Mouse (Mus musculus) cortical plate, adult 2 months (tissue): ENCODE results near the gene Wdr90. TPM values are rescaled to one million over a fixed set of nuclear protein-coding genes. Genes with fewer than 3 reads are reported as not detected.

Experiments
- H3K27ac ChIP-seq: fragments of 200-500 bp; 2 replicates; pipeline ENCODE4 v1.5.1; 2012; ENCODE audit warnings: low read length, control low read depth, inconsistent platforms; ENCODE audit not compliant: insufficient read depth
- H3K4me1 ChIP-seq: fragments of 200-500 bp; 2 replicates; pipeline ENCODE4 v1.6.1; 2011; ENCODE audit warnings: low read length; ENCODE audit not compliant: control insufficient read depth, insufficient read depth
- H3K4me3 ChIP-seq: fragments of 200-500 bp; 2 replicates; pipeline ENCODE4 v1.5.1; 2011; ENCODE audit warnings: mild to moderate bottlenecking, low read length, control low read depth; ENCODE audit not compliant: insufficient read depth
- CTCF ChIP-seq: fragments of 200-500 bp; IDR thresholded peaks from 2 replicates; pipeline ENCODE4 v1.5.1; 2011; ENCODE audit warnings: mild to moderate bottlenecking, control low read depth, low read length; ENCODE audit not compliant: insufficient read depth; ENCODE audit errors: extremely low read depth
- POLR2A ChIP-seq: fragments of 200-500 bp; IDR thresholded peaks from 2 replicates; pipeline ENCODE4 v1.6.1; 2011; ENCODE audit warnings: mild to moderate bottlenecking, low read length, control low read depth; ENCODE audit not compliant: insufficient read depth; ENCODE audit errors: extremely low read depth
- polyA plus RNA-seq: library from polyadenylated mRNA; depleted of rRNA; stranded (reverse); fragments of >200 nt; gene quantifications from 2 replicates; pipeline ENCODE4 v1.2.3, GENCODE M21; 2012; rRNA removed

Wdr90 gene
- polyA plus RNA-seq, 1 experiment = 38.2 TPM

DNA sequence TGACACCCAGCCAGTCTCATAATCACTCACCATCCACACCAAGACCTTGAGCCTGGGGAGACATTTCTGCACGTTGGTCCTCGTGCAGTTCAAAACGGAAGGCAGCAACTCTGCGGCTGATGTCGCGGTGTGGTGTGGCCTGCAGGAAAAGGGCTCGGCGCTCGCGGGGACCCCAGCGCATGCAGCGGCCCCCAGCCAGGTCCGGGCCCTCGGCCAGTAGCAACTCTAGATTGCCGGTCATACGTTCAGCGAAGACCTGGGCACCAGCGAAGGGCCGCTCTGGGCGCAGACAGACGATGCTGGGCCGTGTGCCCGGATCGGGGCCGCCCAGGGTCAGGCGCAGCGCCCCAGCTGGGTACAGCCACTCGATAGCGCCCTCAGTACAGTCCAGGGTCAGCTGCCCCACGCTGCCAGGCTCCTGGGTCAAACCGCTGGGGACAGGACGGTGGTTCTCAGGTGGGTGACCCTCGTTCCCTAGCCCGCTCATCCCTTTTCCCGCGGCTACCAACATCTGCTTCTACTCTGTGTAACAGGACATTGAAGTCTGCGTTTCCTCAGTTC lies 65.0 kb downstream of the Wdr90 start:
- H3K4me1 ChIP-seq = peaks cover 4% of the 10 kb centered on the region
- TF ChIP-seq CTCF (no peak), POLR2A (no peak)
- peak overlapping the region; percentile 82; the same call in 1 of the 2 replicates for H3K27ac ChIP-seq
- H3K4me3 ChIP-seq = peak overlapping the region; percentile 41

GRCm38 (mm10) chr17:25795609-25796092 lies 65.7 kb downstream of the Wdr90 start, which contains the start of gene AC134908.4:
Gene AC134908.4 (minus strand): TSS chr17:25795659.
- Histone ChIP-seq H3K4me1 (peaks cover 5% of the 10 kb centered on the region), H3K4me3 (peak within 1 kb of the TSS; percentile 41), H3K27ac (peak within 1 kb of the TSS; percentile 82)
- no peak for TF ChIP-seq CTCF
- no peak for TF ChIP-seq POLR2A

DNA sequence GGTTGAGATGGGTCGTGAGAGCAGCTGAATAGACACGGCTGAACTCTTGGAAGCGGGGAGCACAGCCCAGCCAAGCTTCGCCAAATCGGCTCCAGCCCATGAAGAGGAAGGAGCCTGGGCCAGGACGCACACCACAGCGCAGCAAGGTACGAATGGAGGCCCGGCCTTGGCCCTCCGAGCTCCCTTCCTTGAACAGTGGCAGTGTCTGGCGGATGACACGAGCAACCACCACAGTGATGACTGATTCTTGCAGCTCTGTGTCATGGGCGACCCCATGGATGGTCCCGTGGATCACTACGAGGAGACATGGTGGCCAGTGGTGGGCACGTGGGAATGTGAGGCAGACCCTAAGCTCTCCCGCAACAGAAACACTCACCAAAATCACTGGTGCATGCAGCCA lies 66.3 kb downstream of the Wdr90 start:
- TF ChIP-seq POLR2A (no peak), CTCF (no peak)
- peaks cover 5% of the 10 kb centered on the region for H3K4me1 ChIP-seq
- peak overlapping the region; percentile 17; the same call in 1 of the 2 replicates for H3K4me3 ChIP-seq
- H3K27ac ChIP-seq = peak overlapping the region; percentile 75

Other genes with a start within 250 kb of the Wdr90 start
- gene Gng13, start 144.3 kb downstream of the Wdr90 start, polyA plus RNA-seq = 438 and 442 TPM in 2 replicates
- 2.3 and 2.4 TPM in 2 replicates for gene Chtf18, start 134.1 kb downstream of the Wdr90 start, polyA plus RNA-seq
- 129 and 142 TPM in 2 replicates for gene Rpusd1, start 133.8 kb downstream of the Wdr90 start, polyA plus RNA-seq
- gene Mslnl, start 125.5 kb downstream of the Wdr90 start, polyA plus RNA-seq = 0.77 and 1.0 TPM in 2 replicates
- 2.3 and 3.0 TPM in 2 replicates for gene Msln, start 107.1 kb downstream of the Wdr90 start, polyA plus RNA-seq
- 39.4 and 41.9 TPM in 2 replicates for gene Narfl, start 87.7 kb downstream of the Wdr90 start, polyA plus RNA-seq
- gene Haghl, start 75.8 kb downstream of the Wdr90 start, polyA plus RNA-seq = 230 and 253 TPM in 2 replicates
- 0.17 and 0.52 TPM in 2 replicates for gene Ccdc78, start 74.9 kb downstream of the Wdr90 start, polyA plus RNA-seq
- 152 and 159 TPM in 2 replicates for gene Fam173a, start 68.6 kb downstream of the Wdr90 start, polyA plus RNA-seq
- 2.3 and 4.0 TPM in 2 replicates for gene AC134908.4, start 65.8 kb downstream of the Wdr90 start, polyA plus RNA-seq
- gene Metrn, start 64.4 kb downstream of the Wdr90 start, polyA plus RNA-seq = 134 and 141 TPM in 2 replicates
- gene Fbxl16, start 52.4 kb downstream of the Wdr90 start, polyA plus RNA-seq = 670 and 731 TPM in 2 replicates
- gene Wdr24, start 37.9 kb downstream of the Wdr90 start, polyA plus RNA-seq = 36.4 and 40.0 TPM in 2 replicates
- 55.6 and 58.1 TPM in 2 replicates for gene Jmjd8, start 32.6 kb downstream of the Wdr90 start, polyA plus RNA-seq
- gene Stub1, start 28.1 kb downstream of the Wdr90 start, polyA plus RNA-seq = 284 and 299 TPM in 2 replicates
- gene Rhbdl1, start 24.2 kb downstream of the Wdr90 start, polyA plus RNA-seq = 109 and 118 TPM in 2 replicates
- 40.8 and 45.0 TPM in 2 replicates for gene Gm20683, start 19.7 kb downstream of the Wdr90 start, polyA plus RNA-seq
- gene Rhot2, start 16.6 kb downstream of the Wdr90 start, polyA plus RNA-seq = 108 and 119 TPM in 2 replicates
- gene Mcrip2, start 7.3 kb upstream of the Wdr90 start, polyA plus RNA-seq = 29.2 and 29.9 TPM in 2 replicates
- gene Mettl26, start 13.6 kb upstream of the Wdr90 start, polyA plus RNA-seq = 76.5 and 79.2 TPM in 2 replicates
- gene Wfikkn1, start 19.4 kb upstream of the Wdr90 start, polyA plus RNA-seq = 0.26 and 0.61 TPM in 2 replicates
- gene Rab40c, start 58.2 kb upstream of the Wdr90 start, polyA plus RNA-seq = 68.9 and 71.1 TPM in 2 replicates
- gene Pigq, start 83.4 kb upstream of the Wdr90 start, polyA plus RNA-seq = 156 and 159 TPM in 2 replicates
- gene Nhlrc4, start 83.5 kb upstream of the Wdr90 start, polyA plus RNA-seq = 1.1 and 1.9 TPM in 2 replicates
- gene A930017K11Rik, start 91.1 kb upstream of the Wdr90 start, polyA plus RNA-seq = 0.79 and 0.92 TPM in 2 replicates
- 45.8 and 48.0 TPM in 2 replicates for gene Capn15, start 124.3 kb upstream of the Wdr90 start, polyA plus RNA-seq
- gene Rab11fip3, start 208.1 kb upstream of the Wdr90 start, polyA plus RNA-seq = 88.5 and 94.2 TPM in 2 replicates
- 43.5 and 49.8 TPM in 2 replicates for gene Decr2, start 228.8 kb upstream of the Wdr90 start, polyA plus RNA-seq
- gene Nme4, start 234.1 kb upstream of the Wdr90 start, polyA plus RNA-seq = 11.5 and 11.8 TPM in 2 replicates